Mouse (Mus musculus) left cerebral cortex, adult 9 months (tissue): ENCODE results near the gene Lypla2.
"Not testable (repeated sequence)": the region's sequence is repeated elsewhere in the genome, so short reads cannot be mapped to it uniquely, and the experiment has no call there.

Experiments
- DNase-seq, 2 experiments: peaks; one replicate each; pipeline ENCODE4 v3.0.0; 2022; ENCODE audit warnings: low spot score in 2 of 2

Gene Lypla2

DNA sequence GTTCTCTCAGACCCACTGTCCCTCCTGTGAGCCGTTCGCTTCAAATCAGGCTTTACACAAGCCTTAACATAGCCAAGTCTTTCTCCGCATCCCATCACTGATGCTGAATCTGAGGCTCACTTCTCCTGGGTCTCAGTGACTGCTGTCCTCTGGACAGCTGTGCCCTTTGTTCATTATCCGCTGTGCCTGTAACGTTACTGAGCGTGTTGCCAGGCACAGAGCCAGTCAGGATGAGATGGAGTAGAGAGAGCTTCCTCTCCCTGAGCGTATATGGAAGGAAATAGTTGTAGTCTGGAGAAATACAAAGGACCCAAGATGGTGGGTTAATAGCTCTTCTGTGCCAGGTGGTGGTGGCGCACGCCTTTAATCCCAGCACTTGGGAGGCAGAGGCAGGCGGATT, 23.0 kb downstream of the Lypla2 start:
- no peak for DNase-seq

DNA sequence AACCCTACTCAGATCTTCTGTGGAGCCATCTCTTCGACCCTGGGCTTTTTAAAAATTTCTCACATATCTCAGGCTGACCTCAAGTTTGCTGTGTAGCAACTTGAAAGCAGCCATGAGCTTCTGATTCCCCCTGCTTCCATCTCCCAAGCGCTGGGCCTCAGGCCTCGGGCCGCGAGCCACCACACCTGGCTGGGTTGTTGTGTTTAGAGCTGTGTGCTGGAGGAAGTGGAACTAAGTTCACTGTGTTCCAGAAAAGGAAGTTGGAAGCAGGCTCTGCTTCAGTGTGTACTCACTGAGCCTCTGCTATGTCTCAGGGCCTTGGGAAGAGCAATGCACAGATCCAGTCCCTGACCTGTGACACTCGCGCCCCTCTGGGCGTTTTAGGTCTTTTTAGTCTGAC, 24.3 kb downstream of the Lypla2 start:
- no peak for DNase-seq

DNA sequence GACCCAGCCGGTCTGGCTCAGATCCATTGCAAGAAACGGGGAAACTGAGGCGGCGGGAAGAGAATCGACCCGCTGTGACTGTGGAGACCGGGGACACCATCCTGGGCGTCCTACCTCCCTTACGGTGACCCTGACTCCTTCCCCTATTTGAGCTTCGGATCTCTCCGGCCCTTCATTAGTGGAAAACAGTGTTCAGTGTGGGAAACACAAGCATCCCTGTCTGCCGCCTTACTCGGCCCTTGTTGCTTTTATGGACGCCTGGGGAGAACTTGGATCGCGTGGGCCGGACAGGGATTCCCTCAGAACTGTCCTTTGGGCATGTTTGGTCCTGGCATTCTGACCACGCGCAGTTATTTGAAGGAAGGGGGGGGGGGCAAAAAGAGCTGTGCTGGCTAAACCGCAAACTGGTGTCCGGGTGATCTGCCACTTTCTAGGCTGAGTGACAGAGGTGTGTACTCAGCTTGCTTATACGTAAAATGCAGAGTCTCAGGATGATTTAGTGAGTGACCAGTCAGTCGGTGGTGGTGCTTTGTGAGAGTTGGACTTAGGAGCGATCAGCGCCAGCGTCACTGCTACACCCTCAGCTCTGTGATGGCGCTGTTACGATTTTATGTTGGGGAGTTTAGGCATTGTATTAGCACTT, 25.6 kb downstream of the Lypla2 start:
- DNase-seq, result no peak

DNA sequence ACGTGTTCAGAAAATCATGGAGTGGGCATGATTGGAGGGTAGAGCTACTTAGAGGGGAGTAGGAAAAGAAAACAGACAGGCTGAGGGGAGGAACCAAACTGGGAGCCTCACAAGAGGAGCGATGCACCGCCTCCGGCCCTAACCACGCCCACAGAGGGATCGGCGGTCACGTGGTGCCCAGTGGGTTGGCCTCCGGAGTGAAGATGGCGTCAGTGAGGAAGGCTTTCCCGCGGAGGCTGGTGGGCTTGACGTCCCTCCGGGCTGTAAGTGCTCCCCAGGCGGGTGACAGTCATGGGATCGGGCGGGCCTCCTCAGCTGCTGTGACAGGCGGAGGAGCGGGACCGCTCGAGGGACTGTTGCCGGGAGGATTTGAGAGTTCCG, 26.2 kb downstream of the Lypla2 start, which contains the start of gene Hmgcl:
Gene Hmgcl (plus strand): TSS at position 171 of the 381 bp plus-strand sequence.
- peak; percentile 84 to 95 for DNase-seq

DNA sequence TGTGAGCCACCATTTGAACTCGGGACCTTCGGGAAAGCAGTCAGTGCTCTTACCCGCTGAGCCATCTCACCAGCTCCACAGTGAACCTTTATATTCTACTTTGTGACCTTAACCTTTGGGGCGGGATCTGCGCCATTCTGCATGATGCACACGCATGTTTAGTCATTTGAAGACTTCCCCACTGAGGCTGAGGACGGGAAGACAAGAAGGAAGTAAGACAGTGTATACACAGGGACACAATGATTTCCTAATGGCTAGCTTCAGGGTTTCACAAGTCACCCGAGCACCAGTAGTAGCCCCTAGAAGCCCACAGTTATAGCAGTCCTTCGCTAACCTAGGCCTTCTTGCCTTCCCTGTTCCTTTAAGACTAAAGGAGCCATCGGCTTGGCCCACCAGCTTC, 26.7 kb downstream of the Lypla2 start:
- no peak for DNase-seq

DNA sequence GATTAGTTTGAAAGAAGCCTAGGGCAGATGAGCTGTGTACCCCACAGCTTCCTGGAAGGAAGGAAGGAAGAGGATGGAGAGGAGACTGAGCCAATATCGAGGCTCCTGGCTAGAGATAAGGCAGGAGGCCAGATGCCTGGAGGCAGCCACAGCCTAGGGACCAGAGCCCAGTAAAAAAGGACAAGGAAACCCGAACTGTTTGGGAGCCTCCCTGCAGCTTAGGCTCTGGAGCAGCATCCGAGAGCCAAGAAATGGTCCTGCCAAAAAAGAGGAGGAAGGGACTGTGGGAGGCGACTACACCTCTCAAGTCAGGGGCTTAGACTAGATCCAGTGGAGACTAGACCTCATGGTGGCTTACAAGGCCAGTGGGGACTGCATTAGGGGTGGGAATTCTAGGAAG, 29.0 kb downstream of the Lypla2 start:
- DNase-seq, result no peak

DNA sequence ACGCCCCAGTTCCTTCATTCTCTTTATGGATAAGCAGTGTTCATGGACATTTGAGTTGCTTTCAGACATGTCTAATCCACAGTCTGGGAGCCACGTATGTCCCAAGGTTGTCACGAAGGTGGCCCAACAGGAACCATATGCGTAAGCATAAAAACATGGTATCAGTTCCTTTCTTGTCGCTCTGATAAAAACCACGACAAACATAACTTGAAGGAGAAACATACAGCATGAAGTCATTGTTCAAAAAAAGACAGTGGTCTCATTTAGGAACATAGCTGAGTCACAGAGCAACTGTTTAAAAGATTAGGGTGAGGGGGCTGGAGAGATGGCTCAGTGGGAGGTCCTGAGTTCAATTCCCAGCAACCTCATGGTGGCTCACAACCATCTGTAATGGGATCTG, 30.2 kb downstream of the Lypla2 start:
- no peak for DNase-seq

DNA sequence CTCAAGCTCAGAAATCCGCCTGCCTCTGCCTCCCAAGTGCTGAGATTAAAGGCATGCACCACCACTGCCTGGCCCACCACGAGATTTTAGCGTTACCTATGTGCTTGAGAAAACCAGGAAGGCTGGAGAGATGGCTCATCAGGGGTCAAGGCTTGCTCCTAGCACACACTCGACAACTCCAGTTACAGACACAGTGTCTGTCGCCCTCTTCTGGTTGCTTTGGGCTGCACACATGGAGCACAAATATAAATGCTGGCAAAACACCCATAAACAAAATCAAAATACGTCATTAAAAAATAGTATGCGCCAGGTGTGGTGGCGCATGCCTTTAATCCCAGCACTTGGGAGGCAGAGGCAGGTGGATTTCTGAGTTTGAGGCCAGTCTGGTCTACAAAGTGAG, 31.4 kb downstream of the Lypla2 start:
- not testable (repeated sequence) for DNase-seq

DNA sequence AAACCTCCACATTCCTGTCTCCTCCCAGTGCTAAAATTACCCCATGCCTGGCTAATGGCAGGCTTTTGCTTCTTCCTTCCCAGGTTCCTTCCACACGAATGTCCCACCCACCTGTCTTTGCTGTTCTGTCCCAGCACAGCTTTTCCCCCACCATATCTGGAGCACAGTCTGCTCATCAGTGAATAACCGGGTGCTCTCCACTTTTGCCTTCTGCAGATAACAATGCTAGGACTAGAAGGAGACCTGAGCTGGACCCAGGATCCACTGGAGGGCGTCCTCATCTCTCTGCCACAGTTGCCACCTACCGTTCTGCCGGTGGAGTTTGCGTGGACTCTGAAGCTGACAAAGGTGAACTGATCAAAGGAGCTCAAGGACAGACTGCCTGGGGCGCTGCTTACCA, 33.6 kb downstream of the Lypla2 start:
- no peak for DNase-seq

DNA sequence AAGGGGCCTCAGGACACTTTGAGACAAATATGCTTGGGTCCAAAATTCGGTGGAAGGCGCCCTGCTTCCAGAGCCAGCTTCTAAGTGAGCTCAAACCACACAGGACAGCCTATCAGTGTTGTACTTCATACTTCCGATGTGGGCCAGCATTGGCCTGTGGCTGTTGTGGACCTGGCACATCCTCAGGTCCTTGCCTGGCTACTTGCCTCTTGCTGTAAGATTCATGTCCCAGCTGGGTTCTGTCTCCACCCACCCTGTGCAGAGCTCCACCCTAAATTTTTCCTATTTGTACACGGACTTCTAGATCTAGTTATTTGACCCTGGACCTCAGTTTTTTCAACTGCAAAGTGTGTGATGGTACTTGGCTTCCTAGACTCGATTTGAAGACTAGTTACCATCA, 36.9 kb downstream of the Lypla2 start:
- no peak for DNase-seq

DNA sequence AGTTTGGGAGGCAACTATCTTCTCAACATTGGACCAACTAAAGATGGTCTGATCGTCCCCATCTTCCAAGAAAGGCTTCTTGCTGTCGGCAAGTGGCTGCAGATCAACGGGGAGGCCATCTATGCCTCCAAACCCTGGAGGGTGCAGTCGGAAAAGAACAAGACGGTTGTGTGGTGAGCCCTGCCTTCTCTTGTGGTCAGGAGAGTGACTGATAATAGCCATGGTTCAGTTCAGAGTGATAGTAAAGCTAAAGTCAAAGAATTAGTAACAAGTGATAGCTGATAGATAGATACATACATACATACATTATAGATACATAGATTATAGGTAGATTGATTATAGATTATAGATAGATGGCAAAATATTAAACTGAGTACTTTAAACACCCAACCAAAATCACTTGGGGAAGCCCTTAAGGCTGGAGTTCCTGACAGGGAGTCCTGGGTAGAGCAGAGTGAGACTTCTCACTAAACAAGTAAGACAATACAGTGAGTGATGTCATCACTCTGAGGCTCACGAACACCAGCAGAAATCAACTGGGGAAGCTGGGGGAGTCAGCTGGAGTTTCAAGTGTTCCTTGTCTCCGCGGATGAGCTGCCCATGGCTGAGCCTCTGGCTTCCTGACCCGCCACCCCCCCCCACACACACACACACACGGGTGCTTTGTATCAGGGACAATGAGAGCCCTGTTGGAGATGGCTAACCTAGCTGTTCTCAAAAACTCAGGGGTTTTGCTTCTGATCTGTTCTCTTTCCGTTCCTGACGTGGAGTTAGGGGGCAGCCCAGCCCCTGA, 37.5 kb downstream of the Lypla2 start:
- DNase-seq, result no peak

DNA sequence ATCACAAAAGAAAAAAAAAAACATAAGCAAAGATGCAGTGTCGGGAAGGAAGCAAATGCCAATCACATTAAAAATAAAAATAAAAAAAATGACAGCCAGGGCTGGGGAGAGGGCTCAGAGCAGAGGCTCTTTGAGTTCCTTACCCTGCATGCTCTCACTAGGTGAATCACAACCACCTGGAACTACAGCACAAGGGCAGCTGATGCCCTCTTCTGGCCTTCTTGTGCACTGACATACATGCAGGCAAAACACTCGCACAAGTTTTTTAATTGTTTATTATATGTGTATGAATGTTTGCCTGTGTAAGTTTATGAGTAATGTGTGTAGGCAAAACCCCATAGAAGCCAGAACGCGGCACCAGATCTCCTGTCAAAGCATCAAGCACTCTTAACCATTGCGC, 40.6 kb downstream of the Lypla2 start:
- DNase-seq, result no peak

DNA sequence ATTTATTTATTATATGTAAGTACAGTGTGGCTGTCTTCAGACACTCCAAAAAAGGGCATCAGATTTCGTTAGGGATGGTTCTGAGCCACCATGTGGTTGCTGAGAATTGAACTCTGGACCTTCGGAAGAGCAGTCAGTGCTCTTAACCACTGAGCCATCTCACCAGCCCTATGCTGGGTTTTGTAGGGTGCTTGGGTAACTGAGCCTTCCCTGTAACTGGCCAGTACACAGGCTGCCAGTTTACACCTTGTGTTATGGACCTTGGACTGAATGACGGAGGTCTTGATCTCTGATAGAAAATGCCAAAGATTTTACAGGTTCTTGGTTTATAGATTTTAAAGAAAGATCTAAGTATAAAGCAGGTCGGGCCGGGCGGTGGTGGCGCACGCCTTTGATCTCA, 42.2 kb downstream of the Lypla2 start:
- no peak for DNase-seq

DNA sequence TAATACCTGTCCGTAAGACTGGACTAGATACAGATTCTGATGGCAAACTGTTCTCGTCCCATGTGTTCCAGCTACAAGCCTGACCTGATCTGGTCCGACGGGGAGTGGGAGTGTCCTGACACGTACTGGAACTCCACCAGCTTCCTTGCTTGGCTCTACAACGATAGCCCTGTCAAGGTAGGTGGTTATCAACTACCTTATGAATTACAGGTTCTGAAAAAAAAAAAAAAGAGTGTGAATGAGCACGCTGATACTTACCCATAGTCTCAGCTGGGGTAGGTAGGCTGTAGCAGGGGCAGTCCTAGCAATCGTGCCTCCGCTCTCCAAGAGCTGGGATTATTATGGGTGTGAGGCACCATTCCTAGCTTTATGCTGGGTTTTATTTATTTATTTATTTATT, 42.6 kb downstream of the Lypla2 start:
- DNase-seq, result no peak

DNA sequence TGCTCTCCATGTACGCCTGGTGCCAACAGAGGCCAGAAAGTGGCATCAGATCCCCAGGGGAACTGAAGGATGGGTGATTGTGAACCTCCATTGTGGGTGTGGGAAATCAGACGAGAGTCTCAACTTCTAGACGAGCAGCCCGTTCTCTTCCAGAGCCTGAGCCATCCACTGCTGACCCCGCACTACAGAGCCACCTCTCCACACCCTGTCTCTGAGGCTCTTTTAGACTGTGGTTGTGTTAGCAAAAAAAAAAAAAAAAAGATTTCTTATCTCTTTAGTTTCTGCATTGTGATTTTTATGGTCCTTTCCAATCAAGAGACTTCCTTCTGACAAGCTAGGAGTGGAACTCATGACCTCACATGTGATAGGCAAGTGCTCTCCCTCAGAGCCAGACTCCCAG, 43.0 kb downstream of the Lypla2 start:
- no peak for DNase-seq

DNA sequence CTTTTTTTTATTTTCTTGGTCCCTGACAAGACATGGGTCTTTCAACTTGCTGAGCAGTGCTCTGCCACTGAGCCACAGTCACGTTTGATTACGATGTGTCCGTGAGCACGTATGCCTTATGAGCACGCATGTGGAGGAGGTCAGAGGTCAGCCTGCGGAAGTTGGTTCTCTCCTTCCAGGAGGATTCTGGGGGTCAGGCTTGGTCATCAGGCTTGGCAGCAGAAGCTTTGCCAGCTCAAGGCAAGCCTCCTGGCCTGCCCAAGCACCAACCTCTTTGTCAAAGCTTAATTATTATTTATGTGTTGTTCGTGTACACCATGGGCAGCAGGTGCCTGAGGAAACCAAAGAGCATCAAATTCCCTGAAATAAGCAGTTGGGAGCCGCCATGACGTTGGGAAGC, 44.0 kb downstream of the Lypla2 start:
- no peak for DNase-seq

DNA sequence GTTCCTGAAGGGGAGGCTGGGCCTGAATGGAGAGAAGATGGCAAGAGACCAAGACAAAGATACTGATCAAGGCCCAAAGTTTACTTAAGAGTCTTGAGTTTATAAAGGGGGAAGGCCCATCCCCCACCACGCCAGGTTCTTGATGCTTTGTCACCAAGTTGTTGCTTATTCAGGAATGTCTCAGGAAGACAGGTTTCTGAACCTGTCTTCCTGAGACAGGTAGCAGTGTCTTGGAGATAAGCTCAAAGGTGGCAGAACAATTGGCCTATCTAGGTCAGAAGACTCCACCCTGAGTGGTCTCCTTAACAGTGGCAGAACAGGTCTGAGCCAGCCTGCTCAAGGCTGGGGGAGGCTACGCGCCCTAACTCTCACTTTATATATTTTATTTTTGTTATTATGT, 45.6 kb downstream of the Lypla2 start:
- no peak for DNase-seq

DNA sequence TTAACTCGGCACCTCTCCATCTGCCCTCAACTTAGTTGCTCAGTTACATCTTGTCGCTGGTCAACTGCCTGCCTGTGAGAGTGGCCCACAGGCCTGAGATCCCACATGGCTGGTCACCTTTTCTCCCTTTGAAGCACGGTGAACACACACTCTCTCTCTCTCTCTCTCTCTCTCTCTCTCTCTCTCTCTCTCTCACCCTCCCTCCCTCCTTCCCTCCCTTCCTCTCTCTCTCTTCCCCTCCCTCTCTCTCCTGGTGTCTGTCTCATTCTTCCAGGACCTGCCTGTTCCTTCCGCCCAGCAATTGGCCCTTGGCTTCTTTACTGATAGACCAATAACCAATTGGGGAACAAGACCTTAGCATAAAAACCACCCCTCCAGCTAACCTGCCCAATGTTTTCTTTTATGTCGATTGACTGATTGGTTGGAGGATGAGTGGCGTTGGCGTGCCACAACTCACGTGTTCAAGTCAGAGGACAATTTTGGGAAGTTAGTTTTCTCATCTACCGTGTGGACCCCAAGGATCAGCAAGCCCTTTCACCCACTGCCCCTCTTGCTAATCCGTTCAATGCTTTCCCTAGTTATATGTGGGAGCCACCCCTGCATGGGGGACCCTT, 46.1 kb downstream of the Lypla2 start:
- DNase-seq, result no peak

DNA sequence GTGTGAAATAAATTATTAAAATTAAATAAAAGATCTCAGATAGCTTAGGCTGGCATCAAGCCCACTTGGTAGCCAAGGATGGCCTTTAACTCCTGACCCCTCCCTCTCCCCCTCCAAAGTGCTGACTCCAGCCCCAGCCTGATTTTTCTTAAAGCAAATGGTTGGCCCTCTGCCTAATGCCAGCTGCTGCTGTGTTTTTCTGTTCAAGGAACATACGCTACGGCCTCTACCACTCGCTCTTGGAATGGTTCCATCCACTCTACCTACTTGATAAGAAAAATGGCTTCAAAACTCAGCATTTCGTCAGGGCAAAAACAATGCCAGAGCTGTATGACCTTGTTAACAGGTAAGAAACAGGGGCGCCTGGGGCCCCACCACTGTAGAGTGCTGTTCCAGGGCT, 47.1 kb downstream of the Lypla2 start:
- no peak for DNase-seq

DNA sequence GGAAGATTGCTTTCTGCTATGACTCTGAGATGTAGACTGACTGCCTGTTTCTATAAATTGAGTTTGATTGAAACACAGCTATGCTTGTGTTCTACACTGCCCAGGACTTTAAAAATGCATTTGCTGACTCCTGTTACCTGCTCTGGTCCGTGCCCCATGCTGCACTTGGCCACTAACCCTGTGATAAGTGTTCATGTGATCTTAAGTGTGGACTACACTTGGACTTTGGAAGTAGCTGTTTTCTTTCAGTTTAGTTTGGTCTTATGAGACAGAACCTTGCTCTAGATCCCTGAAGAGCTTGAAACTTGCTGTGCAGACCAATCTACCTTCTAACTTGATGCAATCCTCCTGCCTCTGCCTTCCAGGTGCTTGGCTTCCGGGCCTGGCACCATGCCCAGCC, 48.0 kb downstream of the Lypla2 start:
- DNase-seq, result no peak

DNA sequence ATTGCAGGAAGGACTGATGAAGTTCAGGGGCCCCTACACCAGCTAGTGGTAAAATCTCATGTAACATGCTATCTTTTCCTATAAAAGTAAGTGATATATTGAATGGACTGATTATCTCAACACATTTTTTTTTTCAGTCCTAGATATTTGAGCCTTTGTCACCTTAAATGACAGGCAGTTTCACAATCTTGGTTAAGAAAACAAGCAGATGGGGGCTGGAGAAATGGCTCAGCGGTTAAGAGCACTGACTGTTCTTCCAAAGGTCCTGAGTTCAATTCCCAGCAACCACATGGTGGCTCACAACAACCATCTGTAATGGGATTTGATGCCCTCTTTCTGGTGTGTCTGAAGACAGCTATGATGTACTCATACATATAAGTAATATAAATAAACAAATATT, 50.2 kb downstream of the Lypla2 start:
- no peak for DNase-seq

DNA sequence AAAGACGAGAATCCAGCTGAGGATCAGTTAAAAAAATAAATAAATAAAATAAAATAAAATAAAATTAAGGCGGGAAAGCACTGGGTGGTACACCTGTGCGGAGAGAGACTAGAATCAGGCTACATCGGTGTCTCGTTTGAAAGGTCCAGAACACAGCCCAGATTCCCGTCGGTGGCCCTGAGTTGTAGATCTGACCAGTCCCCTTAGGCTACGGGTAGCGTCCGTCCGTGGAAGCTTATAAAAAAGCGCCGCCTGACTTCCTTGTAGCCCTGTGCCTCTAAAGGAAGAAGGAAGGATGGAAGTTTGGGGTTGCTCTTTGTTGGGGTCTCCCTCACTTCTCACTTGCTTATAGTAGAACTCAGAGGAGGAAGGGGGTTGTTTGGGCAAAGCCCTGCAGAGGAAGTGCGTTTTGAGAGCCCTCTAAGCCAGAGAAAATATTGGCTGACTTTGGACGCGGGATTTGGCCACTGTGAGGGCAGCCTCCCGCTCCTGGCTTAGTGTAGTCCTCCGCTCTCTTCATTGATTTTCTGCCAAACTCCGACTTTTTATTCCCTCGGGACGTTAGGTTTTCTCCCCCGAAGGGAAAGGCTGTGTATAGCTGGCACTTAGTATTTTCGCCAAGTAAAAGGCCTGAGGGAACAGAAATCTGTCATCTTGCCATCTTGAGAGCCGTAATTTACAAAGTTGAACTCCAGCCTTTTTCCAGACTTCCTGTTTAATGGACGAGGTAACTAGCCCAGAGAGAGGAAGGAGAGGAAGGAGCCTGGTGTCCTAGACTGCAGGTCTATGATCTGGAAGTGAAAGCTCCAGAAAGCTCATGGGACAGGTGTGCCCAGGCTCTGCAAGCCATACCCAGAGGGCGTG, 50.9 kb downstream of the Lypla2 start:
- DNase-seq, result no peak
